Mouse (Mus musculus) CH12F3 (cell line): ENCODE data around the gene Grb10.

ENCODE experiments used
- in situ Hi-C: fragments of 300-500 bp; cut with MboI; formaldehyde crosslinking; loops from 2 replicates; pipeline ENCODE4 v1.14.3; 2020; ENCODE audit warnings: low sequenced_read_pairs

Gene Grb10

DNA sequence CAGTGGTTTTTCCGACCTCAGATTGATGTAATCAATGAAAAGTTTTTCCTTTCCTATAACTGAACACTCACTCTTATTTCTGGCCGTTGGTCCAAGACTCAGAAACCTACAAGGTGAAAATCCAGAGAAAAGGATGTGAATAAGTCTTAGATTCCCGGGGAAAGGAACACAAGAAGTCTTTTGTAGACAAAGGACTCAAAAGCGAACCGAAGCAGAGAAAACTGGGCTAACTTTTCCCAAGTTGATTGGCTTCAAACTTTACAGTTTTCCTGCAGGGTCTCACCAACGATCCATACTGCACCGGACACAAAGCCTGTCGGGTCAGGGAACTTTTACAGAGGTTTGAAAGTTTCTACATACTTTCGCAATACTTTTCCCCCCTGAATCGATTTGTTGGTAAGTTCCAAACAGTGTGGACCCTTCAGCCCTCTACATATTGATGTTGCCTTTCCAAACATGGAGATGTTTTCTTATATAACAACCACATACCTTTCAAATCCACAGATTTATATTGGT, at the start of gene Grb10:
Grb10 (minus strand) TSS at position 214 of the 516 bp plus-strand sequence.
- in situ Hi-C loops, result no loop called here

DNA sequence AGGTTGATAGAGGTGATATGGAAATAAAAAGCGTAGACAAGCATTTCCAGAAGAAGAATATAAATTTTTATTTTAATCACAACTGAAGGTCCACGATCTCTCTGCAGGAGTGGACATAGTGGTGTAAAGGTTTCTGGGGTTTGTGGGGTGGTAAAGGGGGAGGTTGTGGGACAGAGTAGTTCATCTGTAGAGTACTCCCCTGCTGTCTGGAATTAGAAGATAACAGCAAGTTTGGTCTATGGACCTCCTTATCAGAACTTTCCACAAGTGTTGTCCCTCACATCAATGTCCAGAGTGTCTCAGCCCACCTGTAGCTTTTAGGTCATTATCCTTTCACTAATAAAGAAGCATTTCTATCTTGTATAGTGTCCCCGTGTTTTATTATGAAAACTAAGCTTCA, 43.2 kb upstream of the Grb10 start:
- in situ Hi-C loops, result no loop called here

DNA sequence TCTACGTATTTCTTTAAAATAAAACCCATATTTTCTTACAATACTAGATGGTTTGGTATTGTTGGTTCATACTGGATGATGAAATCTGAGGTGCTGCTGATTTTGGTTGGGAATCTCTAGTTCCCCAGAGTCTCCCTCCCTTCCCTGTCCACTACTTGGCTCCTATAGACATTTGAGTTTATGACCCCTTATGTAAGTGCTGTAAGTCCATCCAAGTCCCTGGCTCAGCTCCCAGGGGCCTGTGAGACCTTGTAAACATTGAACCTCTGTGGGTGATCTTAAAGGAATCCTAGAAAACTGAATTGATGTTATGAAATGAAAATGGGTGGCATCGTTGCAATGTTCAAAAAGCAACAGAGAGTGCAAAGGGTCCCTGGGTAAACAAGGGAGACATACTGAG, 40.7 kb upstream of the Grb10 start:
- in situ Hi-C loops, result no loop called here

DNA sequence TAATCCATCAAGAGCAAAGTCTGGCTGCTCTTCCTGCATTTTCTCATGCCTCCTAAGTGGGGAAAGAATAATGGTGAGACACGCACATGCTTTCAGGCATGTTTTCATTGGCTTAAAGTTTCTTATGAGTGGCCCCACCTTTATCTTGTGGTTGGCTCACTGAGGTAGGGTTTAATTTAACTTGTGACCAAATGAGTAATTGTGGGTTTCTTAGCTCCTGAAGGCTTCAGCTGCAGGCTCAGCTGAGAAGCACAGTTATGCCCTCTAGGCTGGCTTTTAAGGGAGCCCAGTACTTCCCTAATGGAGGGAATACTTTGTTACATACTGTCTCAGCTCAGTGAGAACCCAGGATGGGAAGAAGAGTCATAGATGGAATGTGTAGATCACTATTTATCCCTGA, 37.0 kb upstream of the Grb10 start:
- in situ Hi-C loops, result no loop called here

DNA sequence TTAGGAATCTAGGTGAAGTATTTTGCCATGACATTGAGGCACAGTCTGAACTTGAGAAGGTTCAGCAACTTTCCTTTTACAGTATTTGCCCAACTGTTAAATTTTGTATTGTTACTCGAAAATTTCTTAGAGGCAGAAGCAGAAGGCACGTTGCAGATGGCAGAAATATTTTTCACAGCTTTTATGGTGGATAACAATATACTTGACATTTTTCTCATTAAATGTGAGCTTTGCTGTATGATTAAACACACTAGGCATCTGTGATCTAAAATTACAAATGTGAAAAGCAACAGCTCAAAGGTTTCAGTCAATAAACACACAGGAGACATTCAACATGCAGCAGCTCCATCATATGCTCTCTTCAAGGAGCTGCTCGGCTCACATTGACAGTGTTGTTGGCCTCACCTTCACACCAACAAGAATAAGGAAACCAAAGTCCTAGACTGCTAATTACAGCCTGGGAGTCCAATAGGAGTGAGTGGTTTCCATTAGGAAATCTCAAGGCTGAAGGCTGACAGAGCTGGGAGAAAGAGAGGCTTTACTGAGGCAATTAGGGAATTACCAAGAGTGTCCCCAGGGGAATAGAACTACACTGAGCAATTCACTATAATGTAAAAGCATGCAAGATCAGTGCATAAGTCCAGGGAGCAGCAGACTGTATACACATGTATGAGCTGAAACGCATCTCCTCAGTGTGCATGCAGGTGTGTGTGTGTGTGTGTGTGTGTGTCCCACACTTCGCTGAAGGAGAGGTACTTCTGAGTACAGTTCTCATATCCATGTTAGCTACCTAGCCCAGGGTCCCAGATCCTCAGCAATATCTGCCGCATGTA, 35.1 kb upstream of the Grb10 start:
- in situ Hi-C loops, result no loop called here

DNA sequence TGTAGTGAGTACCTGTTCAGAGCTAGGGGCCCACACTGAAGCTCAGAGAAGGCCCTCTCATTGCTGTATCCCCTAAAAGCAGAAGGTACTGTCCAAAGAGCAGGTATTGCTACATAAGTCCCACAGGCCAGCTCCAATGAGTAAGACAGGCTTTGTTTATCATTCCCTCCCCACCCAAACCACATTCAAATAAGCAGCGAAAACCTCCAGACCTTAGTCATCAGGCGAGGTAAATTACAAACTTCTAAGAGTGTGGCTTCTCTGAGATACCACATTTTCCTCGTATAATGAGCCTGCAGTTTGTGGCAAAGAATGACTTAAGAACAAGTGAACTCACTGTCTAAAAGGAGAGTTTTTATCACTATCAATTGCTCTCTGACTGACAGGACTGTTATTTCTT, 33.8 kb upstream of the Grb10 start:
- in situ Hi-C loops, result no loop called here

DNA sequence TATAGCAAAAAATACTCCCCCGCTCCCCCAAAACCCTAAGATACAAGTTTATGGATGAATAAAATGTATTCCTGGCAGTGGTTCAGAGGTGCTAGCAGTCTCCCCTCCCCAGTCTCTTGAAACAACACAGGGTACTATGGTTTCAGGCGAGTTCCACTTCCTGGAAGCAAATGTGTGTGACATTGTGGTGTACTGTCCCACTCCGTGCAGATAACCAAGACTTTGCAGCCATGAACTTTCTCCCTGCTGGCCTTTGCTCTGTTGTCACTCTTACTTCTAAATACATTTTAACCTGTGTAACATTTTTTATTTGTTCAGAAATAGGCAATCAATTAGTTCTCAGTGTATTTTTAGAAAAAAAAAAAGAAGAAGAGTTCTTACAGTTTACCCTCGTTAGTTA, 20.5 kb upstream of the Grb10 start:
- in situ Hi-C loops, result no loop called here

DNA sequence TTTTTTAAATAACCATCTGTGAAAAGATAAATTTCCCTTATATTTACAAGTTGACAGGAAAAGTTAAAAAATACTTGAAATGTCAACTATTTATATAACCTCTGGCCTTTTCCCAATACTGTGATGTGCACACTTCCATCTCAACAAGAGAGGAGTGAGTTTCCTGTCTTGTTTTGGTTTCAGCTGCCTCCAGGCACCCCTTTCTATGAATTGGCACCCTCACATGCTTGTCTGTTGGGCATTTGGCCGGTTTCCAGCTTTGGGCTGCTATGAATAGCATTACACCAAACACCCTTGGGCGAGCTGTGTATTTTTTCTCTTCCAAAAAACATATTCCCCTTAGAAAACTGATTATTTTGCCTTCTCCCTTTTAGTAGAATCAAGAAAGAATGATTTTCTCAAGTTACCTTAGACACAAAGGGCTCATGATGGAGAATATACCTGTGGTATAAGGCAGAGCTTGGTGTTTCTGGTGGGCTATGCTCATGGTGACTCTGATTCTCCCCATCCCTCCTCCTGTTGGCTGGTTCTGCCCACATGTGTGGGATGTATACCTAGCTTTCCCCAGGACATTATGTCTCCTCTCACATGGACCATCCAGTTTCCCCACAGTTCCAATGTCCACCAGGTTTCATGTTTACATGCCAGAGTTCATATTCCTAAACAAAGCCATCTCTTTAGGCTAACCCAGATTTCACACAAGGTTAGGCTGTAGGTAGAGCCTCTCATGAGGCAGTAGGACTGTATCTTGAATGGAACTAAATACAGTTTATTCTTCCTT, 10.3 kb upstream of the Grb10 start:
- in situ Hi-C loops, result no loop called here

DNA sequence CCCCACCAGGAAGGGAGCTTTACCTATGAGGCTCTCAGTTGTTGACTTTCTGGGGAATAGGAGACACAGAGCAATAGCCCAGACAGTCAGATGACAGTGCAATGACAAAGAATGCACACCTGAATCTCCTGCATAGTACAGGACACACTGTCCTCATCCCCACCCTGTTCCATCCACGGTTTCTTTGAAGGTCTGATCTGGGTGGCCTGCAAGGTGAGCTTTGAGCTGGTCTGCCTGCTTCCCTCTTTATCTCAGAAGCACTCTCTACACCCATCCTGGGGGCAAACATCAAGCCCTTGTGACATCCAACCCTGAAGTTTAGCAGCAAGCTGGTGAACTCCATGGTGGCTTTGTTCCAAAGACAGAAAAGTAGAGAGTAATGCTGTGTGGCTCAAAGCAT, 9.7 kb upstream of the Grb10 start:
- in situ Hi-C loops, result no loop called here

DNA sequence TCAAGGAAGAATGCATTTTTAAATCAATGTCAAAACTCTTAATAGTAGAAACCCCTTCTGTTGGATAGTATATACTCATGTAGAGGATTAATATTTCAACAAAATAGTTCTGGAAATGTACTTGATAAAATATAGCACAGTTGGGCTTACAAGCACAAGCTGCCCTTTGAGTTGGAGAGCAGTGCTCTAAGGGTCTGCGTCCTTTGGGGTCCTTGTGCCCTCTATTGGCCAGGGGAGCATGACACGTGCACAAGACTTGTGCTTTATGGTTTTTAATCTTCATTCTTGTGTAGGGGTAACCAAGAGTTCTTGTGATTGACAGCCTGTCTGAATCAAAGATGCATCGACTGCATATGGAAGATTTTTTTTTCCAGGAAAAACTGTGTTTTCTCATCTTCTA, 5.8 kb upstream of the Grb10 start:
- in situ Hi-C loops, result no loop called here

DNA sequence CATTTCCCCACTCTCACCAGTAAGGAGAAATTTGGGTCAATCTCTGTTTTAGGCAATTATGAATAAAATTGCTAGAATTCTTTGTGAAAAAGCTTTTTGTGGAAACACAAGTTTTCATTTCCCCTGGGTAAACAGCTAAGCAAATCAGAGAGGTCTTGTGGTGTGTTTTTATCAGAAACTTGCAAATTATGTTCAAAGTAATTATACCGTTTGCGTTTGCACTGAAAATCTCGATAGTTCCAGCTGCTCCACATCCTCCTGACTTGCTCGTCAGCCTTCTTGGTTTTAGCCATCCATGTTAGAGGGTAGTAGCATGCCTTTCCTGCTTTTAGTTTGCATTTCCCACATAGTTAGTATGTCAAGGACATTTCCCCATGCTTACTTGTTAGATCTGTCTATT, 3.3 kb upstream of the Grb10 start:
- in situ Hi-C loops, result no loop called here

DNA sequence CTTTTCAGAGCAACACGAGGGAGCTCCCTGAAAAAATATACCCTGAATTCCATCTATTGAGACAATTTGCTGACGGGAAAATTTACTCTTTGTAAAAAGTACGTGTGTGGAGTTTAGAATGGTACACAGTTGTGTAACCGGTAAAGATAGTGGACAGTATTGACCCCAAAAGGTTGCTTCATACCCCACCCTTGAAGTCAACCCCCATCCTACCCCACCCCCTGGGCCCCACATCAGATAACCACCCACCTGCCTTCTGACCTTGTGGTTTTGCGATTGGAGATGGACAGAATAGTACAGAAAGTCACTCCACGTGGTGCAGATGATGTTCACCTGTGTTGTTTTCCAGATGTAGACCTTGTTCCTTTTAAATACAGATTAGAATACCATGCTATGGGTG, 2.9 kb upstream of the Grb10 start:
- in situ Hi-C loops, result no loop called here

DNA sequence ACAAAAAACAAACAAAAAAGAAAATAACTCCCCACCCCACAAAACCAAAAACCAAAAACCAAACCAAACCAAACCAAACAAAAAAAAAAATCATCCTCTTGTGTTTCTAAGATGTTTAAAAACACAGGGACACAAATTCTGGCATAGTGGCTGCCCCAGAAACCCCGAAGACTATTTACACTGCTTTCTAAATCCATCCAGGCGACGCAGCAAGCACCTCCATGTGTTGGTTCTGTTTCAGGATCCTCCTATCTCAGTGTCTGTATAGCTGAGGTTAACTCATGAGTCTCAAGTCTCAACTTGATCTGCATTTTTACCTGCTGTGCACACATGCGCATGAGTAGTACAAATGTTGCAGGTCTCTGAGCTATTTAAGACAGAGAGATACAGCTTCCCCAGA, 1.9 kb upstream of the Grb10 start:
- in situ Hi-C loops, result no loop called here

DNA sequence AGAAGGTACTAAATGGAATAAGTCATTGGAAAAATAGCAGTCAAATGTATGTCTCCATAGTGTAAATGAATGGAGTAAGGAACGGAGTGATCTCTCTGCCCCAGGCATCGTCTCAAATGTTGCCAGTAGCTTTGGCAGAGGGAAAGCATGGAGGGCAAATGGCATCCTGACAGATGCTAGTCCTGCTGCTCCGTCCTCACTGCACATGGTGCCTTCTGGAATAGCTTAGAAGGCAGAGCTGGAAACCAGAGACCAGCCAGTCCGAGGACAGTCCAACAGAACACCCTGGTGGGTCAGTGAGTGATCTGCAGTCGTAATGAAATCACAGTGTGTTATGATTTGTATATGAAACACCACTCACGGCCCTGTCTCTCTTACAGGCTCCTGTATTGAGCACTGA, 1.3 kb upstream of the Grb10 start:
- in situ Hi-C loops, result no loop called here

DNA sequence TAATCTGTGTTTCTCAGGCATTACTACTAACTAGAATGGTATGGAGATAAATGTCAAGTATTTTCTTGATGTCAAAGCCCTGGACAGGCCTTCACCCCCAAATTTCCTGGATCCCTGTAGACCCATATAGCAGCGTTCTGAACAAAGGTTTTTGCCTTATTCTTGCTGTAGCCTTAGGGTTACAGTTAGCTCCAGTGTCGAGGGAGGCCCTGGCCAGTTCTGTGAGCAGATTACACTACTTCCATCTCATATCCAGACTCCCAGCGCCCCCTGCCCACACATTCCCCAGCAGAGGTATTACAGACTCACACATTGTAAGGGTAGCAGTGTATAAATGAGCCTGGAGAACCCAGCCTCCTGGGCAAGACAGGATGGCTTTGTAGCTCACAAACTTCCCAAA, 615 bp upstream of the Grb10 start:
- in situ Hi-C loops, result no loop called here

DNA sequence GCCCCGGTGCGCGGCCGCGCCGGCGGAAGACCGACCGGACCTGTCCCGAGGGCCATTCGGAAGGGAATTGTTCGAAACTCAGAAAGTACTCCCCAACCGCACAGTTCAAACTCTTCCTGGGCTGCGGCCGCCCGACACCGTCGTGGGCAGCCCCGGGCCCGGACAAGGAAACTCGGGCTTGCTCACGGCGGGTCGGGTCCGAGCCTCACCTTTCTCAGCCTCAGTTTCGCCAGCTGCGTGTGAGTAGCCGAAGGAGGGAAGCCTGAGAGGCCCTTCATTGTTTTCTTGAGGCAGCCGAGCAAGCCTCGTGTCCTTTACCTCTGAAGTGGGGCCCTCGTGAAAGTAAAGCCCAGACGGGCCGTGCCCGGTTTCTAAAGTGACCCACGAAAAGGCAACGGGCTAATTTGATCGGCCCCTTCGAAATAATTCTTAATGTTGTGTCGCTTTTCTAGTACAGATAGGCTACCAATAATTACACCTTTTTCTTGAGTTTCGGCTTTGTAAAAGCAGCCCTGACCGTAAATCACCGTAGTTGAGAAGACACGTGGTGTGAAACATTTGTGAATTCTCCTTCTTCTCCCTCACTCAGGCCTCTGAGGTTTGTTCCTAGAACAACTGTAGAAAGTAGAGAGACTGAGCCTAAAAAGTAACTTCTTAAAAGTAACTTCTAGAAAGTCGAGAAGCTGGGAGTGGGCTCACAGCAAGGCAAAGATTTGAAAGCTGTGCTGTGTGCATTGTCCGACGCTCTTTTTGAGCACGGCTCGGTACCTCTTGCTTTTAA, 604 bp downstream of the Grb10 start:
- in situ Hi-C loops, result no loop called here

DNA sequence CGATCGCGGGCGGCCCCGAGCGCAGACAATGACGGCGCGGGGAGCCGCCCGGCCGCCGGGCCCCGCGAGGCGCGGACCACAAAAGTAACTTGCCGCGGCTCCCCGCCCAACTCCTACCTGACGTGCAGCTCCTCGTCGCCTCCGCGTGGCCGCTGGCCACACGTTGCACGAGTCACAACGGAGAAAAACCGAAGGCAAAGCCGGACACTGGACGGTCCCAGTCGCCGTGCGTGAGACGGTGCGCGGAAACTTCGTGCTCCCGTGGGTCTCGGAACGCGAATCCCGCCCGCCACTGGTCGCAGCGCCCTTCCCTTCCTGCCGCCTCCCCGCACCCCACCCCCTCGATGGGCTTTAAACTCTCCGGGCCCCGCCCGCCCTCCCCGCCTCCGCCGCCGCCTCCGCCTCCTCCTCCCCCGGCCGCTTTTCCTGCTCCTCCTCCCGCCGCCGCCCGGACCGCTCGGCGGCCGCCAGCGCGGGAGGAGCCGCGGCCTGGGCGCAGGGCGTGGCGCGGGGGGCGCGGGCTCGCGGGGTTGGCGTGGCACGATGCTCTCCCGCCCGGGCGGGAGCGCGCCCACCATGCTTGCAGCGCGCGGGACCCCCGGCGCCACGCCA, 1.3 kb downstream of the Grb10 start:
- in situ Hi-C loops, result no loop called here

DNA sequence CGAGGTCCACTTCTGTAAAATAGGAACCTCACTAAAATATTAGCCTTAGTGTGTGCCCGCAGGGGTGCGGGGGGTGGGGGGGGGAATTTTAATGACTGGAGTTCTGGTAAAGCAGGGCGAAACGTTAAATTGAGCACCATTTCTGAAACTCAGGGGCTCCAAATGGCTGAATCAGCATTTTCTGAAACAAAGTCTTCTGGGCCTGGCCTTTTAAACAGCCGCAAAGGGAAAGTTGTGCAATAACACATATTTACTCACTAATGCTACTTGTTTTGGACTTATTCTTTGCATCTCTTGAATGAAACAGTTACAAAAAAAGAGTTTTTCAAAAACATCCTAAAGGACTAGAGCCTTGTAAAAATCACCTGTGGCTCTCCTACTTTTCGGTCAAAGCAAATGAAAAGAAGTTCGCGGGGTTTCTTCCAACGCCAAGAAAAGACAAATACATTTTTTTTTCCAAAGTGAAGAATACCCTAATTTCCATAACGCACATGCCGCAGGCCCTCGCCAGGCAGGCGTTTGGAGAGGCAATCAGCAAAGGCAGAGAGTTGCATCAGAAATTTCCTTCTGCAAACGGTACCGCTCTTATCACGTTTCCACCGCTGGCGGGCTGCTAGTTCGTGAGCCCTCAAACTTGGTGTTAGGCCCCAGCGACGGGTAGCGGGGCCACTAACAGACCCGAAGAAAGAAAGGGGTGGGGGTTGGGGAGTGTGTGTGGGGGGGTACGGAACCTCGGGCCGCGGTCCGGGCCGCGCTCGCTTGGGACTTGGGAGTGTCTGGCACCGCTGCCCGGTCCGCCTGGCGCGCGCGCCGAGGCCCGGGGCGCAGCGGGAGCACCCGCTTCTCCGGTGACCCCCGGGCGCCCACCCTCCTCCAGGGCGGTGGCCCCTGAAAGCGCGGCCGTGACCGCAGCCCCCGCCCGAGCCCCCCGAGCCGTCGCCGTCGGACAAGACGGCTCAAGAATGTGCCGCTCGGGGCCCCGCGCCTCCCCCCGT, 2.3 kb downstream of the Grb10 start:
- in situ Hi-C loops, result no loop called here

DNA sequence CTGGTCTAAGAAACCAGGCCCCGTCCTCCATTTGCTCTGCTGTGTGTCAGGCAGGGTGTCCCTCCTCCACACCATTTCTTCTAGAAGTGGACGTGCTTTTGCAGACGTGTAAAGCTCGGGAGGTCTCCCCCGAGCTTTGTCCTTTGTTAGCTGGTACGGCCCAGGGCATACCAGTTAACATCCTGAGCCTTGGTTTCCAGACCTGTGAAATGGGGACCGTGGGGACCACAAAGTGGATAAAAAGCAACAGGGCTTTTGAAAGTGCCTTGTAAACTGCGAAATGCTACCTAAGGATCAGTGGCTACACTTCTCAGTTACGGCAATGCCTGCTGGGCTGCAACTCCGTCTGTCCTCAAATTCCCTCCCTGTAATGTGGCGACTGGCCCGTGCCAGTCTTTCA, 3.2 kb downstream of the Grb10 start:
- in situ Hi-C loops, result no loop called here

DNA sequence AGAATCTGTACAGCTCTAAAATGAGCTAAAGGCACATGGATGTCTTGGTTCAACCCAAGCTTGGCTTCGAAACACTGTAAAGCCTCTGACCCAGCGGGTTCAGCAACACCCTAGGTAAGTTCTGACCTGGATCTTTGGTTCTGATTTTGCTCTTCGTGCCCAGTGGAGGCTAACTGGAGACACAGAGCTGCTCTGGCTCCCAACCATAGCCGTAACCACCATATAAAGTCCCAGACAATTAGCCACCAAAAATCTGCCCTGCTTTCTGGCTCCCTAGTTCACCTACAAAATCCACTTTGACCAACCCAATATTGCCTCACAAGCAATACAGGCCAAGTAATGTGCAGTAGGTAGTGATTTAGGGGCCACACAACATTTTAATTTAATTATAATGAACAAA, 3.7 kb downstream of the Grb10 start:
- in situ Hi-C loops, result no loop called here
